Mouse (Mus musculus): ENCODE data around the gene Mab21l3. TPM values are rescaled to one million over a fixed set of nuclear protein-coding genes. Genes with fewer than 3 reads are reported as not detected.

Mab21l3 gene
- total and polyA plus RNA-seq, 3 experiments = 1.9 to 3.4 (median 2.8) TPM

GRCm38 (mm10) chr3:101827220-101827715 is 21.5 kb downstream of the Mab21l3 start:
- dilution Hi-C loops (cut with MboI; ENCODE audit: extremely low pct_ligation_motif_present, extremely low pct_unique_long_range_greater_than_20kb, low sequenced_read_pairs) = no loop called here
- peaks cover 41 to 60% of the 10 kb centered on the region in 2 experiments for H3K4me1 ChIP-seq (ENCODE audit: control insufficient read depth in 1 of 2, insufficient read depth in 2 of 2)
- DNase-seq (ENCODE audit: extremely low read depth) = no peak
- H3K4me2 ChIP-seq (ENCODE audit: insufficient read depth, low read depth, poor library complexity, severe bottlenecking) = no peak overlapping the region
- no peaks in the 10 kb centered on the region for H3K9me3 ChIP-seq (replicated peaks; ENCODE audit: low read length)
- H3K9ac ChIP-seq (ENCODE audit: insufficient read depth, low read depth) = no peak overlapping the region
- in situ Hi-C loops (cut with MboI; ENCODE audit: low pct_ligation_motif_present, low pct_unique_long_range_greater_than_20kb, low sequenced_read_pairs) = loop anchor here (5.0 kb wide), 1 partner anchor 35 kb away; no protein-coding TSS in a partner anchor
- H3K27ac ChIP-seq (ENCODE audit: insufficient read depth, low read depth) = no peak overlapping the region
- no peak overlapping the region for H3K4me3 ChIP-seq (replicated peaks in 1 of 3; ENCODE audit: low read depth in 2 of 3, low read length in 2 of 3, poor library complexity in 1 of 3)
- H3K27me3 ChIP-seq (replicated peaks) = no peaks in the 10 kb centered on the region
- TF ChIP-seq BHLHE40 (IDR thresholded peaks at IDR 0.05; ENCODE audit: low read depth, low read length) (peak; percentile 59), E2F4 (IDR thresholded peaks at IDR 0.05; ENCODE audit: insufficient replicate concordance, low read depth, low read length) (no peak)
- H3K36me3 ChIP-seq (replicated peaks in 1 of 2; ENCODE audit: control insufficient read depth in 1 of 2, insufficient read depth in 1 of 2, low read length in 1 of 2) = peaks cover 0 to 16% of the 10 kb centered on the region in 2 experiments
- no peaks in the 10 kb centered on the region for H3K79me2 ChIP-seq (replicated peaks; ENCODE audit: control insufficient read depth, extremely low read depth, insufficient read depth, poor library complexity, severe bottlenecking)

- H3K79me2 ChIP-seq (replicated peaks; ENCODE audit: control insufficient read depth, extremely low read depth, insufficient read depth, poor library complexity, severe bottlenecking) = no peaks in the 10 kb centered on the region
- in situ Hi-C loops (cut with MboI; ENCODE audit: low pct_ligation_motif_present, low pct_unique_long_range_greater_than_20kb, low sequenced_read_pairs) = loop anchor here (25.0 kb wide), 2 partner anchors 512 to 862 kb away; partner anchors contain the start of gene Ttf2
- H3K4me3 ChIP-seq (replicated peaks in 1 of 3; ENCODE audit: low read depth in 2 of 3, low read length in 2 of 3, poor library complexity in 1 of 3) = no peak overlapping the region
- DNase-seq (ENCODE audit: extremely low read depth) = no peak
- H3K4me2 ChIP-seq (ENCODE audit: insufficient read depth, low read depth, poor library complexity, severe bottlenecking) = no peak overlapping the region
- peaks cover 0 to 21% of the 10 kb centered on the region in 2 experiments for H3K36me3 ChIP-seq (replicated peaks in 1 of 2; ENCODE audit: control insufficient read depth in 1 of 2, insufficient read depth in 1 of 2, low read length in 1 of 2)
- H3K4me1 ChIP-seq (ENCODE audit: control insufficient read depth in 1 of 2, insufficient read depth in 2 of 2) = peaks cover 33 to 45% of the 10 kb centered on the region in 2 experiments
- no peak for TF ChIP-seq TBP (conservative IDR thresholded peaks at IDR 0.05; ENCODE audit: low read depth, low read length)
- no peak for TF ChIP-seq JUN (IDR thresholded peaks at IDR 0.05; ENCODE audit: insufficient read depth, low read depth, low read length)
- no peak for TF ChIP-seq CHD2 (IDR thresholded peaks at IDR 0.05; ENCODE audit: low read length)
- no peak for TF ChIP-seq RAD21 (IDR thresholded peaks at IDR 0.05; ENCODE audit: low read depth, low read length)
- no peak overlapping the region for H3K27ac ChIP-seq (ENCODE audit: insufficient read depth, low read depth)
- dilution Hi-C loops (cut with MboI; ENCODE audit: extremely low pct_ligation_motif_present, extremely low pct_unique_long_range_greater_than_20kb, low sequenced_read_pairs) = no loop called here
- no peaks in the 10 kb centered on the region for H3K9me3 ChIP-seq (replicated peaks; ENCODE audit: low read length)
- H3K9ac ChIP-seq (ENCODE audit: insufficient read depth, low read depth) = no peak overlapping the region
- no peaks in the 10 kb centered on the region for H3K27me3 ChIP-seq (replicated peaks)
These were observed 24.4 kb downstream of the Mab21l3 start for GRCm38 (mm10) chr3:101824338-101824737.

- H3K4me2 ChIP-seq (ENCODE audit: insufficient read depth, low read depth, poor library complexity, severe bottlenecking) = no peak overlapping the region
- H3K4me1 ChIP-seq (ENCODE audit: control insufficient read depth in 1 of 2, insufficient read depth in 2 of 2) = peaks cover 15 to 26% of the 10 kb centered on the region in 2 experiments
- H3K27me3 ChIP-seq (replicated peaks) = no peaks in the 10 kb centered on the region
- dilution Hi-C loops (cut with MboI; ENCODE audit: extremely low pct_ligation_motif_present, extremely low pct_unique_long_range_greater_than_20kb, low sequenced_read_pairs) = no loop called here
- in situ Hi-C loops (cut with MboI; ENCODE audit: low pct_ligation_motif_present, low pct_unique_long_range_greater_than_20kb, low sequenced_read_pairs) = loop anchor here (25.0 kb wide), 2 partner anchors 510 to 860 kb away; partner anchors contain the start of gene Ttf2
- peak; percentile 51 for TF ChIP-seq SMC3 (IDR thresholded peaks at IDR 0.05; ENCODE audit: low read depth, low read length)
- TF ChIP-seq SIN3A (IDR thresholded peaks at IDR 0.05; ENCODE audit: low read length) = no peak
- peak; percentile 31 to 59; a peak in 3 of 4 replicates for TF ChIP-seq CTCF (conservative IDR thresholded peaks at IDR 0.05 in 1 of 2, IDR thresholded peaks at IDR 0.05 in 1 of 2; ENCODE audit: low read depth in 2 of 2, low read length in 2 of 2)
- peak; percentile 35 for TF ChIP-seq RAD21 (IDR thresholded peaks at IDR 0.05; ENCODE audit: low read depth, low read length)
- peaks cover 0 to 31% of the 10 kb centered on the region in 2 experiments for H3K36me3 ChIP-seq (replicated peaks in 1 of 2; ENCODE audit: control insufficient read depth in 1 of 2, insufficient read depth in 1 of 2, low read length in 1 of 2)
- no peak overlapping the region for H3K4me3 ChIP-seq (replicated peaks in 1 of 3; ENCODE audit: low read depth in 2 of 3, low read length in 2 of 3, poor library complexity in 1 of 3)
- no peak overlapping the region for H3K27ac ChIP-seq (ENCODE audit: insufficient read depth, low read depth)
- H3K9ac ChIP-seq (ENCODE audit: insufficient read depth, low read depth) = no peak overlapping the region
- H3K79me2 ChIP-seq (replicated peaks; ENCODE audit: control insufficient read depth, extremely low read depth, insufficient read depth, poor library complexity, severe bottlenecking) = no peaks in the 10 kb centered on the region
- DNase-seq (ENCODE audit: extremely low read depth) = no peak
- no peaks in the 10 kb centered on the region for H3K9me3 ChIP-seq (replicated peaks; ENCODE audit: low read length)
These were observed 26.7 kb downstream of the Mab21l3 start for GRCm38 (mm10) chr3:101822052-101822451.

Data from CH12.LX (cell line).